ENCODE assay signal across 8 mouse cellular contexts in genomic region chr19:46961652-46962051, GRCm38 (mm10). TPM values are rescaled to one million over a fixed set of nuclear protein-coding genes. Genes with fewer than 3 reads are reported as not detected.
A peak's percentile ranks its signal among the peaks of the same experiment; 100 is the strongest.
DNase-seq lines count a peak whose midpoint lies in the region; ATAC-seq lines count a peak whose summit lies in the region.

No protein-coding gene starts in this region.

- peak; percentile 90 for ATAC-seq in intestine, embryonic 15.5 days

- H3K4me1 ChIP-seq in intestine, embryonic 15.5 days (replicated peaks) = peaks cover 15% of the 10 kb centered on the region

- H3K27me3 ChIP-seq in intestine, embryonic 15.5 days (replicated peaks) = no peaks in the 10 kb centered on the region

- H3K9ac ChIP-seq in intestine, embryonic 15.5 days = peak overlapping the region; percentile 87

- peak overlapping the region; percentile 94 for H3K4me3 ChIP-seq in intestine, embryonic 15.5 days (replicated peaks)

- no peaks in the 10 kb centered on the region for H3K9me3 ChIP-seq in intestine, embryonic 15.5 days

- H3K4me2 ChIP-seq in intestine, embryonic 15.5 days (replicated peaks) = peak overlapping the region; percentile 67

- no peaks in the 10 kb centered on the region for H3K36me3 ChIP-seq in intestine, embryonic 15.5 days

- peak; percentile 81 for DNase-seq in adipocyte (ENCODE audit: low spot score)
- DNase-seq in embryo, embryonic 10.5 days (ENCODE audit: low spot score) = peak; percentile 83
- peak; percentile 79 for DNase-seq in gastrocnemius, postnatal 25 days
- DNase-seq in left cerebral cortex, postnatal 25 days (ENCODE audit: low spot score in 2 of 2) = peak; percentile 85 to 89
- DNase-seq in mesoderm, embryonic 11.5 days (ENCODE audit: low read depth, low spot score) = peak; percentile 84
- peak; percentile 88 for DNase-seq in right cerebral cortex, postnatal 25 days
- peak; percentile 77 to 79 for DNase-seq in urinary bladder, postnatal 4 days (ENCODE audit: low spot score in 2 of 2)

- intact Hi-C loops in left cerebral cortex, postnatal 25 days (cut with DNase I) = loop anchor here (2.0 kb wide), 2 partner anchors 53 to 201 kb away; partner anchors contain the start of gene Cnnm2

- WGBS in intestine, embryonic 15.5 days = under 1% methylated on average over 36 of the region's 36 CpGs

- peak overlapping the region; percentile 98 for H3K27ac ChIP-seq in intestine, embryonic 15.5 days

RNA-seq across cellular contexts. Expression of gene Ina, which starts 52.8 kb away (rescaled TPM):
- total RNA-seq in gastrocnemius, postnatal 25 days (2021) = not detected
- polyA plus RNA-seq in intestine, embryonic 15.5 days (2015; fragmentation: Nextera tagmentation; extraction: Ambion mirVana) = 13.9 and 14.5 TPM in 2 replicates
- total RNA-seq in left cerebral cortex, postnatal 25 days (2021) = 100 to 1,000 TPM; 208 to 211 TPM

RNA-seq across cellular contexts. Expression of gene Nt5c2, which starts 53.3 kb away (rescaled TPM):
- total RNA-seq in gastrocnemius, postnatal 25 days (2021) = 10 to 100 TPM; 17.0 to 23.6 TPM
- polyA plus RNA-seq in intestine, embryonic 15.5 days (2015; fragmentation: Nextera tagmentation; extraction: Ambion mirVana) = 48.4 and 49.1 TPM in 2 replicates
- 10 to 100 TPM; 73.0 to 74.4 TPM for total RNA-seq in left cerebral cortex, postnatal 25 days (2021)

Comparison
In these comparisons a context has a peak if more than half of its experiments do, and no peak if none do; other contexts are left out.
1. Peak in every context shown above with its lines: DNase-seq, ATAC-seq, H3K4me3 ChIP-seq and H3K27ac ChIP-seq.
2. RNA of gene Ina, which starts 52.8 kb away (total RNA-seq): 208 to 211 TPM in left cerebral cortex, postnatal 25 days; not detected in gastrocnemius, postnatal 25 days; every median in the first group is over 100 times any median in the second.